Mouse (Mus musculus) G1E (cell line): ENCODE measurements around the gene Peli1.

Source experiments
- CTCF ChIP-seq: IDR thresholded peaks from 2 replicates; pipeline ENCODE4 v1.5.1; 2012; ENCODE audit warnings: low read depth, low read length, inconsistent platforms, mixed read lengths
- GATA1 ChIP-seq: IDR thresholded peaks from 2 replicates; pipeline ENCODE4 v1.6.1; 2012; ENCODE audit warnings: borderline replicate concordance, low read length, inconsistent platforms, mixed read lengths
- GATA2 ChIP-seq: IDR thresholded peaks from 2 replicates; pipeline ENCODE4 v1.6.1; 2012; ENCODE audit warnings: low read depth, low read length, inconsistent platforms, borderline replicate concordance
- POLR2AphosphoS5 ChIP-seq: IDR thresholded peaks from 2 replicates; pipeline ENCODE4 v1.6.1; 2012; ENCODE audit warnings: low read depth, low read length, inconsistent platforms; ENCODE audit not compliant: insufficient replicate concordance
- TAL1 ChIP-seq: conservative IDR thresholded peaks from 2 replicates; pipeline ENCODE4 v1.6.1; 2012; ENCODE audit warnings: low read depth, low read length, inconsistent platforms, mixed read lengths

GRCm38 (mm10) chr11:21178343-21178742, 87.3 kb downstream of the Peli1 start:
- TF ChIP-seq GATA1 (no peak), CTCF (no peak), TAL1 (no peak), POLR2AphosphoS5 (no peak), GATA2 (no peak)
